Mouse (Mus musculus) cortical plate, adult 2 months (tissue): ENCODE results near the gene Arhgef3.

Experiments used
- CTCF ChIP-seq: fragments of 200-500 bp; IDR thresholded peaks from 2 replicates; pipeline ENCODE4 v1.5.1; 2011; ENCODE audit warnings: mild to moderate bottlenecking, control low read depth, low read length; ENCODE audit not compliant: insufficient read depth; ENCODE audit errors: extremely low read depth
- POLR2A ChIP-seq: fragments of 200-500 bp; IDR thresholded peaks from 2 replicates; pipeline ENCODE4 v1.6.1; 2011; ENCODE audit warnings: mild to moderate bottlenecking, low read length, control low read depth; ENCODE audit not compliant: insufficient read depth; ENCODE audit errors: extremely low read depth

DNA sequence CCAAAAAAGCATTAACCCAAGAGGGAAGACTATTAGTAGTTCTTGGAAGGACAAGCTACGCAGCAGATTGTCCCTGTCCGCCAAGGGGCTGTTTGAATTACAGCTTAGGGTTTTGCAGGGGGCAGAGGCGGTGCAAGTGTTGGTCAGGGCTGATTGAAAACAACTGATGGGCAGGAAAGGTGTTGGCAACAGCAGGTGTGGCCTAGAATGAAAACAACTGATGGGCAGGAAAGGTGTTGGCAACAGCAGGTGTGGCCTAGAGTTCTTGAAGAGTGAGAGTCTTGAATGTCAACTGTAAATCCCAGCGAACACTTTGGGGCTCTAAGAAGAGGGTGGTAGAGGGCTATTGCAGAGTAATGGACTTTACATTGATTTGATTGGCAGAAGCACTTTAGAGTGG lies 241.2 kb downstream of the Arhgef3 start:
- TF ChIP-seq POLR2A = no peak
- TF ChIP-seq CTCF = no peak
